Mouse (Mus musculus) limb, embryonic 15.5 days (tissue): ENCODE measurements around the gene Ehd1. TPM values are rescaled to one million over a fixed set of nuclear protein-coding genes. Genes with fewer than 3 reads are reported as not detected.

Experiments used
- ATAC-seq: fragments of 200-750 bp; cut with Nextera tagmentation; 2 replicates; pipeline ENCODE4 v1.8.0; 2017; ENCODE audit warnings: low read depth, moderate TSS enrichment; ENCODE audit not compliant: insufficient number of reproducible peaks, low FRiP score, low TSS enrichment
- H3K27ac ChIP-seq: fragments of 300-500 bp; sonication (generic); 2 replicates; pipeline ENCODE4 v1.5.1; 2015; ENCODE audit warnings: moderate library complexity, mild to moderate bottlenecking, inconsistent platforms
- H3K27me3 ChIP-seq: fragments of 300-500 bp; sonication (generic); 2 replicates; pipeline ENCODE4 v1.6.1; 2015; ENCODE audit warnings: inconsistent platforms
- H3K36me3 ChIP-seq: fragments of 300-500 bp; sonication (generic); 2 replicates; pipeline ENCODE4 v1.6.1; 2015; ENCODE audit warnings: inconsistent platforms
- H3K4me1 ChIP-seq: fragments of 300-500 bp; sonication (generic); 2 replicates; pipeline ENCODE4 v1.6.1; 2015; ENCODE audit warnings: inconsistent platforms
- H3K4me2 ChIP-seq: fragments of 300-500 bp; sonication (generic); 2 replicates; pipeline ENCODE4 v1.6.1; 2015; ENCODE audit warnings: mild to moderate bottlenecking, inconsistent platforms
- H3K4me3 ChIP-seq: fragments of 300-500 bp; sonication (generic); 2 replicates; pipeline ENCODE4 v1.5.1; 2015; ENCODE audit warnings: mild to moderate bottlenecking, inconsistent platforms
- H3K9ac ChIP-seq: fragments of 300-500 bp; sonication (generic); 2 replicates; pipeline ENCODE4 v1.6.1; 2015; ENCODE audit warnings: inconsistent platforms
- H3K9me3 ChIP-seq: fragments of 300-500 bp; sonication (generic); 2 replicates; pipeline ENCODE4 v1.6.1; 2016; ENCODE audit warnings: inconsistent platforms
- WGBS: fragments of 180-500 bp; shearing (Covaris S2); methylation state at CpG from one replicate; pipeline ENCODE4 v1.1.7; 2015; 5-methylcytosine and 5-hydroxymethylcytosine counted together
- polyA plus RNA-seq: library from polyadenylated mRNA; unstranded; fragments of >200 nt; fragmentation: Nextera tagmentation; extraction: Ambion mirVana; gene quantifications from 2 replicates; pipeline ENCODE4 v1.2.1, GENCODE M21; 2015

Ehd1 gene
- polyA plus RNA-seq, 1 experiment from 2014 or later, result 93.6 TPM

GRCm38 (mm10) chr19:6333761-6334595, 57.5 kb downstream of the Ehd1 start:
- peaks cover 28% of the 10 kb centered on the region for H3K4me1 ChIP-seq
- H3K27me3 ChIP-seq, result no peaks in the 10 kb centered on the region
- H3K9ac ChIP-seq, result no peak overlapping the region
- peak; percentile 14; the same call in 1 of the 2 replicates for ATAC-seq
- no peaks in the 10 kb centered on the region for H3K9me3 ChIP-seq
- 57% methylated on average over 9 of the region's 9 CpGs for WGBS
- peak overlapping the region; percentile 81 for H3K4me2 ChIP-seq
- H3K36me3 ChIP-seq, result peaks cover 24% of the 10 kb centered on the region
- H3K27ac ChIP-seq, result peak overlapping the region; percentile 89
- H3K4me3 ChIP-seq, result peak overlapping the region; percentile 79

GRCm38 (mm10) chr19:6334673-6335457, 58.3 kb downstream of the Ehd1 start, which contains the start of gene Men1:
Men1 (plus strand) TSS chr19:6334979.
- peak; percentile 94 for ATAC-seq
- peak within 1 kb of the TSS; percentile 79 for H3K4me3 ChIP-seq
- H3K4me2 ChIP-seq, result peak within 1 kb of the TSS; percentile 81
- peak within 1 kb of the TSS; percentile 67 for H3K9ac ChIP-seq
- H3K9me3 ChIP-seq, result no peaks in the 10 kb centered on the region
- WGBS, result under 1% methylated on average over 43 of the region's 43 CpGs
- H3K36me3 ChIP-seq, result peaks cover 33% of the 10 kb centered on the region
- no peaks in the 10 kb centered on the region for H3K27me3 ChIP-seq
- H3K27ac ChIP-seq, result peak within 1 kb of the TSS; percentile 89
- peaks cover 28% of the 10 kb centered on the region for H3K4me1 ChIP-seq

GRCm38 (mm10) chr19:6335458-6335827, 58.9 kb downstream of the Ehd1 start:
- Histone ChIP-seq H3K9me3 (no peaks in the 10 kb centered on the region), H3K36me3 (peaks cover 38% of the 10 kb centered on the region), H3K4me3 (peak overlapping the region; percentile 79), H3K27ac (peak overlapping the region; percentile 89), H3K4me1 (peaks cover 34% of the 10 kb centered on the region), H3K4me2 (peak overlapping the region; percentile 81), H3K27me3 (no peaks in the 10 kb centered on the region), H3K9ac (peak overlapping the region; percentile 67)
- WGBS, result under 1% methylated on average over 25 of the region's 25 CpGs
- ATAC-seq, result no peak

GRCm38 (mm10) chr19:6336920-6337319, 60.4 kb downstream of the Ehd1 start:
- Histone ChIP-seq H3K36me3 (peaks cover 39% of the 10 kb centered on the region), H3K4me3 (peak overlapping the region; percentile 79; the same call in 1 of the 2 replicates), H3K9me3 (no peaks in the 10 kb centered on the region), H3K4me2 (peak overlapping the region; percentile 81), H3K9ac (no peak overlapping the region; the same call in 1 of the 2 replicates), H3K27ac (no peak overlapping the region), H3K4me1 (peaks cover 47% of the 10 kb centered on the region), H3K27me3 (no peaks in the 10 kb centered on the region)
- WGBS, result 87% methylated on average over 10 of the region's 10 CpGs
- no peak for ATAC-seq

- Histone ChIP-seq H3K9me3 (no peaks in the 10 kb centered on the region), H3K9ac (no peak overlapping the region), H3K4me1 (peaks cover 54% of the 10 kb centered on the region), H3K4me2 (no peak overlapping the region), H3K36me3 (peaks cover 46% of the 10 kb centered on the region), H3K27me3 (no peaks in the 10 kb centered on the region), H3K27ac (no peak overlapping the region), H3K4me3 (no peak overlapping the region)
- no peak for ATAC-seq
- WGBS, result 95% methylated on average over 7 of the region's 7 CpGs
Observed at GRCm38 (mm10) chr19:6338171-6338570, 61.6 kb downstream of the Ehd1 start.

GRCm38 (mm10) chr19:6338716-6339115, 62.2 kb downstream of the Ehd1 start:
- H3K27me3 ChIP-seq, result no peaks in the 10 kb centered on the region
- H3K9me3 ChIP-seq, result no peaks in the 10 kb centered on the region
- no peak overlapping the region for H3K27ac ChIP-seq
- H3K36me3 ChIP-seq, result peaks cover 51% of the 10 kb centered on the region
- peaks cover 54% of the 10 kb centered on the region for H3K4me1 ChIP-seq
- no peak for ATAC-seq
- no peak overlapping the region for H3K4me2 ChIP-seq
- H3K4me3 ChIP-seq, result no peak overlapping the region
- WGBS, result 92% methylated on average over 11 of the region's 11 CpGs
- H3K9ac ChIP-seq, result no peak overlapping the region

GRCm38 (mm10) chr19:6339191-6339590, 62.7 kb downstream of the Ehd1 start:
- H3K36me3 ChIP-seq, result peaks cover 56% of the 10 kb centered on the region
- WGBS, result 92% methylated on average over 6 of the region's 6 CpGs

GRCm38 (mm10) chr19:6339890-6340504, 63.5 kb downstream of the Ehd1 start:
- Histone ChIP-seq H3K9me3 (no peaks in the 10 kb centered on the region), H3K27me3 (no peaks in the 10 kb centered on the region), H3K27ac (no peak overlapping the region), H3K4me3 (no peak overlapping the region), H3K4me1 (peaks cover 48% of the 10 kb centered on the region), H3K9ac (no peak overlapping the region), H3K36me3 (peaks cover 64% of the 10 kb centered on the region), H3K4me2 (peak overlapping the region; percentile 90; the same call in 1 of the 2 replicates)
- 73% methylated on average over 15 of the region's 15 CpGs for WGBS
- no peak for ATAC-seq

More at GRCm38 (mm10) chr19:6339191-6339590, 62.7 kb downstream of the Ehd1 start:
- H3K9ac ChIP-seq, result no peak overlapping the region
- no peak overlapping the region for H3K4me2 ChIP-seq
- no peak overlapping the region for H3K4me3 ChIP-seq
- no peaks in the 10 kb centered on the region for H3K9me3 ChIP-seq
- ATAC-seq, result no peak
- no peak overlapping the region for H3K27ac ChIP-seq
- peaks cover 52% of the 10 kb centered on the region for H3K4me1 ChIP-seq
- no peaks in the 10 kb centered on the region for H3K27me3 ChIP-seq

GRCm38 (mm10) chr19:6340524-6341452, 64.3 kb downstream of the Ehd1 start, which contains the start of gene Map4k2:
Map4k2 (plus strand) TSS chr19:6341135.
- WGBS, result 9% methylated on average over 52 of the region's 72 CpGs
- peaks cover 72% of the 10 kb centered on the region for H3K36me3 ChIP-seq
- peak; percentile 41 for ATAC-seq
- H3K4me2 ChIP-seq, result peak within 1 kb of the TSS; percentile 90
- H3K9ac ChIP-seq, result peak within 1 kb of the TSS; percentile 70
- H3K9me3 ChIP-seq, result no peaks in the 10 kb centered on the region
- H3K27me3 ChIP-seq, result no peaks in the 10 kb centered on the region
- peak within 1 kb of the TSS; percentile 73 for H3K4me3 ChIP-seq
- H3K27ac ChIP-seq, result peak within 1 kb of the TSS; percentile 54; the same call in 1 of the 2 replicates
- peaks cover 46% of the 10 kb centered on the region for H3K4me1 ChIP-seq

- peak overlapping the region; percentile 70 for H3K9ac ChIP-seq
- peaks cover 38% of the 10 kb centered on the region for H3K4me1 ChIP-seq
- no peaks in the 10 kb centered on the region for H3K27me3 ChIP-seq
- peak overlapping the region; percentile 90 for H3K4me2 ChIP-seq
- 0 out of 2 replicates have a peak, but pooled peaks have one; percentile 1 for ATAC-seq
- no peaks in the 10 kb centered on the region for H3K9me3 ChIP-seq
- peak overlapping the region; percentile 73 for H3K4me3 ChIP-seq
- H3K36me3 ChIP-seq, result peaks cover 79% of the 10 kb centered on the region
- WGBS, result 8% methylated on average over 23 of the region's 23 CpGs
- peak overlapping the region; percentile 54; the same call in 1 of the 2 replicates for H3K27ac ChIP-seq
Observed at GRCm38 (mm10) chr19:6341453-6342077, 65.0 kb downstream of the Ehd1 start.
